Mouse (Mus musculus) liver (tissue): ENCODE results near the gene Wt1.

Experiments used
- DNase-seq: peaks from one replicate; pipeline ENCODE4 v3.0.0-alpha.2; 2020; ENCODE audit warnings: mixed read lengths

Wt1 gene

DNA sequence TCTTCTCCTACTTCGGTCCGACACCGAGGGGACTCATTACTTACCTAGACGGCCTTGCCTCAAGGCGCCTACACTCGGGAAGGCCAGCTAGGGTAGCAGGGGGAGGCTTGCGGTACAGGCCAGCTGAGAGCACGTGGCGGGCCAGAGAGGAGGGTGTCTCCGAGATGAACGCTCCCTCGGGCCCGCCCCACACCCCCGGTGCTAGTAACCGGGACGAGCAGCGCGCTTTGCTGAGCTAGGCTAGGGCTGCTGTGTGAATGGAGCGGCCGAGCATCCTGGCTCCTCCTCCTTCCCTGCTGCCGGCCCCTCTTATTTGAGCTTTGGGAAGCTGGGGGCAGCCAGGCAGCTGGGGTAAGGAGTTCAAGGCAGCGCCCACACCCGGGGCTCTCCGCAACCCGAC is at the start of gene Wt1:
Gene Wt1 (plus strand): TSS at position 251 of the 400 bp plus-strand sequence.
- DNase-seq = peak; percentile 47

DNA sequence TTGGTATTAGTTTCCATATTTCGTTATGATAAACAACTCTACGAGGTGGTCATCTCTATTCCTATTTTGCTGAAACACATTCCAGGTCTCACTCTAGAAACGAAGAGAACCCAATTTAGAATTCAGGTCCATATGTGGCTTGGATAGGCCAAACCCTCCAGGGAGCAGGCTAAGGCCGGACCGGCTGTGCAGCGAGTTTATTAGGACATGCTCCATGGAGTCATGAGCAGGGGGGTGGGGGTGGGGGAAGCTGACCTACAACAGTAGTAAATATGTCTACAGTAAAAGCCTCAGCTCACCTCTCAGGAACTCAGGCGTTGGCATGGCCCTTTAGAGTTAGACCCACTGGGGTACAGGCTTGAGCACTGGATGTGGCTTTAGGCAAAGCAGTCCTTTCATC is 49.2 kb upstream of the Wt1 start:
- no peak for DNase-seq

DNA sequence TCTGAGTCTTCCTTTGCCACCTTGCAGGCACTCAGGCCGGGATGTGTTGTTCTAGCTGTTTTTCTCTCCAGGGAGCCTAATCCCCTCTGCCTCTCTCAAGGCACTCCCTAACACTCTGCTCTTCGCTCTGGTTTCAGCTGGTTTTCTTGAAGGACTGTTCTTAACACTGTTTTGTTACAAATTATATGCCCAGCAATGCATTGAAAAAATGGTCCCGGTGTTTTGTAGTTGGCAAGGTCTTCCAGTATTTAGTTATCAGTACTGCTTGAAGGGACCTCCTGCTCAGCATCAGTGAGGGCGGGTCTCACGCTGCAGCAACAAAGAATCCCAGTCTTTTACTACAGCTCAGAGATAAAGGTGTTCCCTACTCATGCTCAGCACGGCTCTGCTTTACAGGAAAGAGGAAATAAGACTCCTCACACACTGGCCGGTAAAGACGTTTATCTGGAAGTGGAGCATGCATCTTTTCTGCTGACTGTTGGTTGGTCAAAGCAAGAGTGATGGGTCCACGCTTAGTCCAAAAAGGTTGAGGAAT is 44.0 kb upstream of the Wt1 start:
- DNase-seq = no peak

DNA sequence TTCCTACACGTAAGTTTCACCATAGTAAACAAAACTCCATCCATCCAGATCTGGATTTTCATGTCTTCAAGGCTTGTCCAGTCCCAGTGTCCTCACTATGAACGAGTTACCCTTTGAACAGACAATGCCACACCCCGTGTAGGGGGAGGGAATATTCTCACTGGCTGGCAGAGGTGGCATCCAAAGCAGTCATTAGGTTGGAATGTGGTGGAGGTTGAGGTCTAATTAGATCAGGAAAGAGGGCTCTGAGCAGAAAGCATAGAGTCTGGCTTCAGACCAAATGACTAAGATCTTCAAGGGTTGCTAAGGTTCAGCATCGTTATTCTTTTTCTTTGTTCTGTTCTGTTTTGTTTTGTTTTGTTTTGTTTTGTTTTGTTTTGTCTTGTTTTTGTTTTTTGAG is 42.3 kb upstream of the Wt1 start:
- no peak for DNase-seq

DNA sequence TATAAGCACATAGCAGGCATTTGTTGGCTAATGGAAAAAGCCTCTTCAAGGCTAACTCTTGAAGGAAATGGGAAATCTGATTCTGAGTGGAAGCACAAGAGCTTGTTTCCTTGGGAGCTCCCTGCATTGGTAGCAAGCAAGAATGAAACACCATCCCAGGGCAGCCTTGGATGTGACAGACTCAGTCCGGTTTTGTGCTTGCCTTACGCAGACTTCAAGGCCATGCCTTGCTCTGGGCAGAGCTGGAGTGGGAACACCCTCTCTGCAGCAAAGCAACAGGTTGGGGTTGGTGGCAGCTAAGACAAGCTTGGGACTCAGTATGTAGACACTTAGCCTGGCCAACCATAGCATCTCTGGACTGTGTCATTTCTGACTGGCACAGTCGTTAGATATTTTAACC is 40.2 kb upstream of the Wt1 start:
- DNase-seq = no peak

DNA sequence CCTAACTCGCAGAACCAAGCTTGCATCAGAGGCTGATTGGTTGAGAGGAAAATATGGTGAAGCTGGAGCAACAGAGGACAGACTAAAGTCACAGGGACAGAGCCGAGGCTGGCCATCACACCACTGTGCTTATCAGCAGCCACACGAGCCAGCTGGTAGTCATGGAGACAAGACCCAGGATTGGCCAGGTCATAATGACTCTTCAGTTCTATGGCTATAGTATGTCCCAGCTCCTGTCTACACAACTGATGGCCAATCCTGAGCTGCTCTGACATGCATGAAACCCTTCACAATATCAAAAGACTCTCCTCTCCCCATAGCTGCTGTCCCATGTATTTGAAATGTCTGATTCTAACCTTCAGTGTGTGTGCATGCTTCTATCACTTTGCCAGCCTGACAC is 38.3 kb upstream of the Wt1 start:
- DNase-seq = no peak

DNA sequence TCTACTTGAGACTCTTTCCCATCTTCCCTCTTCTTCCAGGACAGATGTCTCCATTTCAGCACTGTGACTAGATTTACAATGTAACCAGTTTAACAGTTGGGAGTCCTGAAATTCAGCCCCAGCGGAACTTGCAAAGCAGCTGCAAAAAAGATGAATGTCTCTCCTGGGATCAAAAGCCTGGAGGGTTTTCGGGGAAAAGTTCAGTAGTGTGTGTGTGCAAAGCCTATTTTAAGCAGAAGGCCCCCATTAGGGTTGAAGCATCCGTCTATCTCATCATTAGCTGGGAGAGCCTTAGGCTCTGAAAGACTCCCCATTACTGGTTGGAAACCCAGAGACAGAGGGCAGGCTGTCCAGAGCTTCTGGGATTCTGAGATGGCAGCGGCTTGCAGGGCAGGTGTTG is 37.2 kb upstream of the Wt1 start:
- no peak for DNase-seq

DNA sequence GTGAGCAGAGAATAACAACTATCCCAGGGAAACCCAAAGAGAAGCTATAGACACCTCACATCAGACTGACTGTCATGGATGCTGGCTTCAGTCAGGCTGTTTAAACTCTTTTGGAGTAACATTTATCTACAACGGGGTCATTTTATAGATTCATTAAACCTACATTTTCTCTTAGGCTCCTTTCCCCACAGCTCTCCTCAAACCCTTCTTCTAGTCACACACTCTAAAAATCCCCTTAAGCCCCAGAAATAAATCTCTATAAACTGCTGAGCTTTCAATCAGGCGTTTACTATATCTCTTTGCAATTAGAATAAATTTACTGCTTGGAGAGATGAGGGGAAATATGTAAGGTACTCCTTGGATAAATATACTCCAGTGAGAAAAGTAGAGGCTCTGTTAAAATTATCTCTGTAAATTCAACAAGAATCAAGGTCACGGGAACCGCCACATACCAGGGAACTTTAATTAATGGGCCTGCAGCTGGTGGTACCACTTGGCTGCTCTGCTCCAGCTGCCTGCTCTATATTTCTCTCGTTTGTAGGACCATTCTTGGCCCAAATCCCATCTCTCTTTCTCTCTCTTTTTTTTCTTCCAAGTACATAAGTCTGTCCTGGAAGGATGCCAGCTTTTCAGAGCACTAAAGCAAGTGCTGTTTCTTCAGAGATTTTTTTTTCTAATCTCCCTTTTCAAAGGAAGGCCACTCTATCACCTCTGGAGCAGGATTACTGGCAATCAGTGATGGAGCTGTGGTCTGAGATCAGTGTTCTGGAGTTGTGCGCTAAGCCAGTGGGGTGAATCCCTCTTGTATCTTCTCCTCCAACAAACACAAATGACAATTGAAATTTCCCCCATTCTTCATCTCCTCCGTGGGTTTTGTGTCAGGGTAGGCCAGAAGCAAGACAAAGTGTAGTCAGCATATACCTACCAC is 36.5 kb upstream of the Wt1 start:
- DNase-seq = no peak

DNA sequence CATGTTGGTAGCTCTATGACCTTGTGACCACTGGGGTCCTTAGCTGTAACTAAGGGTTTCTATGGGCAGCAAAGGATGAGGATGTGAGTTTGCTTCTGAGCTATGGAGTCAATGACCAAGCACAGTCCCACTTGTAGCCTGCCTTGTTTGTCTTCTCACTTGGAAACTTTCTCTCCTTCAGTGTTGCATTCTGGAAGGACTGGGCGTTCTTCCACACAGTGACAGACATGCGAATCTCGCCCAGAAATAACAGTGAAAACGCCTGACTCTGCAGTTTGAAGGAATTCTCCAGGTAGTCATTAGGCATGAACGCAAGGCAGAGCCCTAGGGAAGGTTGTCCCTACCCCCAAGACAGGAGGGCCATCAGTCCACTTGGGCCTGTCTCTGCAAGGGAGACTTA is 35.3 kb upstream of the Wt1 start:
- no peak for DNase-seq

DNA sequence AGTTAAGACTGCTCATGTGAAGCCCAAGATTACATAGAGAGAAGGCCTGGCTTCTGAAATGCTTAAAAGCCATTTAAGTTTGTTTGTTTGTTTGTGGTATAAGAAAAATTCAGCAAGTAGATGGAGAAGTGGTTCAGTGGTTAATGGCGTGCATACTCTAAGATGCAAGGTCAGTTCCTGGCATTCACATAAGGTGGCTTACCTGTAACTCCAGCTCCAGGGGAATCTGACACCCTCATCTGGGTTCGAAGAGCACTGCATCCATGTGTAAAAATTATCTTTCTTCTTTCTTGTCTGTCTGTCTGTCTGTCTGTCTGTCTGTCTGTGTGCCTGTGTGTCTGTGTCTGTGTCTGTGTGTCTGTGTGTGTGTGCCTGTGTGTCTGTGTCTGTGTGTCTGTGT is 34.6 kb upstream of the Wt1 start, which contains the start of gene Gm11060:
Gene Gm11060 (plus strand): TSS at position 301 of the 400 bp plus-strand sequence.
- no peak for DNase-seq

DNA sequence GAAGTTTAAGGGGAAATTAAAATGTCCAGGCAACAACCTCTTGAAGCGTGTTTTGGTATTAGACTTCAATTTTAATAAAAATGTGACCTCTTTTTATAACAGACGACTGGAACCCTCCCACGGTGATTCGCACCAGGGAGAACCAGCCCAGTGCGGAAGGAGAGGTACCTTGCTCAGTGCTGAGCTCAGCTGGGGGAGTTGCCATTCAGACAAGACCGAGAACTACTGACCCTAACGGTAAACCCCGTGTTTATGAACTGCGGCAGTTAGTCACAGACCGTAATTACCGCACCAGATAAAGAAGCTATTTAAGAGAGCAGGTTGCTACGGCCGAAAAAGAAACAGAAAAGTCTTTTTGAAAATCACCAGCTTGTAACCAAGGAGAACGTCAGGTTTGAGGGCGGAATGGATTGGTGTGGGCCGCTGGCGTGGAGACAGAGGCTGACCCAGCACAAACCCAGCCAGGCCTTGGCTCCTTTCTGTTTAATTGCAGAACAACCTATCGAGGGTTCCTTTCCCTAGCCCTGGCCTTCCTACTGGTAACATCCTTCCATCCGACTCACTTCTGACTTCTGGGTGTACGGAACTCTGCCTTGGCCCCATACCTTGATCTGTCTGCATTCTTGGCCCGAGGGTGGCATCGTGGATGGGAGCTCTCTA is 28.9 kb upstream of the Wt1 start:
- DNase-seq = no peak

DNA sequence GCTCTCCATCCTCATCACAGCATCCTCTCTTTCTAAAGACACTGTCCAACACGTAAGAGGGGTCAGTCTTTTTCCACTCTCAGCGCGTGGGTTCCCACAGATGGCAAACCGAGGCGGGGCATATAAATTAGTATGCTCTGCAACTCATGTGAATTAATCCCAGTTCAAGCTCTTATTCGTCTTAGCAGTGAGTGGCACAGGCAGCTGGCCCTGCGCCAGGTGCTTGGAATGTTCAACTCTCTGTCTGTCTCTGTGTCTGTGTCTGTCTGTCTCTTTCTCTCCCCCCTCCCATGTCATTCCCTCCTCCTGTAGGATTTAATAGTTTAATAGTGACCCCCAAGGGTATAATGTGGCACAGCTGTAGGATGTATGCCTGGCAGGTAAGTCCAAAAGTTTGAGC is 26.9 kb upstream of the Wt1 start:
- DNase-seq = no peak

DNA sequence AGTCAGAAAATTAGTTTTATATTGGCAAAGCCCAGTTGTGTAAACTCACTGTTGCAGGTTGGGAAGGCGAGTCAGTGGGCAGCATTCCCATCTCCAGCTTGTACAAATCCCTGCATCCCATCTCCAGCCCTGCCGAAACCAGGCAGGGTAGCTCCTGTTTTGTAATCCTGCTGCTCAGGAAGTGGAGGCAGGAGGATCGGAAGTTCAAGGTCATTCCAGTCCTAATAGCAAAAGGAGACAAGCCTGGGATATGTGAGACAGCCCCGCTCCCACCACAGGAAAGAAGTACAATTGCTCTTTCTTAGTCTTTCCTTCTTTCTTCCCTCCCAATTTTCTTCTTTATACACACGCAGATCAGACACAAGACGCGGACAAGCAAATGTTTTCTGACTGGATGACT is 25.8 kb upstream of the Wt1 start:
- DNase-seq = no peak

DNA sequence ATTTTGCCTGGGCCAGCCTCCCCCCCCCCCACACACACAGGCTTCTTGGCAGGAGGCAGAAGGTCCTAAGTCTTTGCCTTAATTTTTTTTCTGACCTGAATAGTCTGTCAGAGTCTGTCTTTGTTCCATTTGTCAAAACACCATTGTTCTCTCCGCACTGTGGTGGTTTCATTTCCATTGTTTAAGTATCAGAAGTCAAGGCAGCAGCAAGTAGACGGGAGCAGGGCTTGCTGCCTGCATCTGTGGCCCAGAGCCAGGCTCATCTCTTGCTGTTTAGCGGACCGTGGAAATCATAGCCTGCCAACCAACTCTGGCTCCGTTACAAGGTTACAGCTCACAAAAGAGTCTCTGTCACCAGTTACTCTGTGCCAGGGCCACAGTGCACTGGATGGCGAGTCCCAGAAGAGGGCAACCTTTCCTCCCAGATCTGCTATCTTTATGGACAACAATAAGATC is 17.6 kb upstream of the Wt1 start:
- no peak for DNase-seq

DNA sequence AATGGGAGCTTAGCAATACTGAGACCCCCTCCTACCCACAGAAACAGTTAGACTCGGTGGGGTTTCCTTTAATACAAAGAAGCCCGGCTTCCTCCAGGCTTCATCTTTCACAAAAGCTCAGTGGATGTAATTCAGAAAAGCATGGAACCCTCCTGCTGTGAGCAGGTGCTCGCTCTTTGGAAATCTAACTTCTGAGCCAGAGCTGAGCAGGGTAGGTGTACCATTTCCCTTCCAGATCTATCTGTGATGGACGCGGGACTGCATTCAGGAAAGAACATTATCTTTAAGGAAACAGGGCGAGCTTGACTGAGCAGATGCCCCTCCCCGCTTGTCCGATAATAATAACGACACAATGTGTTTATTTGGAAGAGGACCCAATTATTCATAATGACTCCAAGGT is 12.3 kb upstream of the Wt1 start:
- DNase-seq = no peak

DNA sequence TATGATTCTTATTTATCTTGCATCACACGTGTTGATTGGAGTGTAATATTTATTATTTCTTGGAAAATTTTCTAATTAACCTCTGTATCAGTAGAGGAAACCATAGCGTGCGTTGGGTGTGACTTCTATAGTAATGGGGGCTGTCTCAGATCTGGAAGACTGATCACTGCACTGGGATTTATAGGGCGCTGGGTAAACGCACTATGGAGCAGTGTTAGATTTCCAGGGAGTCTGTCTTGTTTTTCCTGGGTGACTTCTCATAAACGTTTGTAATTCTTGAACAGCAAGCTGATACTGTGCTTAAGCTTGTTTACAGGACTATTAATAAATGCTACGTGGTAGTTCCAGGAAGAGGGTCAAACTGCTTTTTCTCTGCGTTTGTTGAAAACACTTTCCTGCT is 8.7 kb upstream of the Wt1 start:
- no peak for DNase-seq

DNA sequence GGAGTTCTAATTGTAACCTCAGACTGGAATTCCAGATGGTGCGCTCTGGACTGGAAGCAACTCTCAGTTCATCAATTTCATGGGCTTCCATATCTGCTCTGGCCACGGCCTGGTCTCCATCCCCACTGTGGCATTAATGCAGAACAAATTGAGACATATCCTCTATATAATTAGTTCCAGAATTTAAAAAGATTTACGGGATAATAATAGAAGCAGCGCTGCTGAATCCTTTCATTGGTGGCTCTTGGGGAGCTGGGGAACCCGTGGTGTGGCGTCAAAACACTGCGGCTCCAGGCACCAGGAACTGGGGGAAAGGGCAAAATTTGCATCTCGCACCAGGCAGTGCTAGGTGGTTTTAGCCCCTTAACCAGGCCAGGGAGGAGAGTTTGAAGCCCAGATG is 4.1 kb upstream of the Wt1 start:
- DNase-seq = no peak

DNA sequence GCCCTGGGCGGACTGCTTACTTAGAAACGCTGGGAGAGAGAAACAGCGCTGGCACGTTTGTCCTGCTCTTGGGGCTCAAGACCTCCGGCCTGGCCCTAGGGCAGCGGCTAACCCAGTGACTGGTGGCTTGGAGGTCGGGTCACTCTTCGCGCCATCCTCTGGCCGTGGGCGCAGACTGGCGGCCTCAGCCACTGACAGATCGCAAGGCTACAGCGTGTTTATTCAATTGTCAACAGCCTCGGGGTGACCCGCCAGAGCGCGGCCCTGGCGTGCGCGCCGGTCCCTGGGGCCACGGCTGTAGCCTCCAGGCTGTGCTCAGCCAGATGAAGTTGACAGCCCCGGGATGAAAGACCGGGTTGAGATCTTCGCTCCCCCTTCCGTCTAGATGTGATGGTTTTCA is 3.4 kb upstream of the Wt1 start:
- no peak for DNase-seq

DNA sequence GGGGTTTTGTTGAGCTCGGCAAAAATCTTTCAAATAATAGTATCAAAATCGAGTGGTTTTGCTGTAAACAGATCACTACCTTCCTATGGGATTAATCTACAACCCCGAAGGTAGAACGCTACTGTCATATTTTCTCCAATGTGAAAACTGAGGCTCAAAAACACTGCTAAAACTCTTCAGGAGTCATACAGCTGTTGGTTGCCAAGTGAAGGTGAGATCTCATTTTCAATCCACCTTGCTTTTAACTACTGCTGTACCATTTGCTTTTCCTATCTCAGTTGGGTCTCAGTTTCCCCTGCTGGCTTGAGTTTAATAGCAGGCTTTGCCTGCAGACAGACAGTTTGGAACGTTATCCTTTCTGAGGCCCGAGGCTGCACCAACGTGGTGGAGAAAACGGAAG is 2.9 kb upstream of the Wt1 start:
- no peak for DNase-seq

DNA sequence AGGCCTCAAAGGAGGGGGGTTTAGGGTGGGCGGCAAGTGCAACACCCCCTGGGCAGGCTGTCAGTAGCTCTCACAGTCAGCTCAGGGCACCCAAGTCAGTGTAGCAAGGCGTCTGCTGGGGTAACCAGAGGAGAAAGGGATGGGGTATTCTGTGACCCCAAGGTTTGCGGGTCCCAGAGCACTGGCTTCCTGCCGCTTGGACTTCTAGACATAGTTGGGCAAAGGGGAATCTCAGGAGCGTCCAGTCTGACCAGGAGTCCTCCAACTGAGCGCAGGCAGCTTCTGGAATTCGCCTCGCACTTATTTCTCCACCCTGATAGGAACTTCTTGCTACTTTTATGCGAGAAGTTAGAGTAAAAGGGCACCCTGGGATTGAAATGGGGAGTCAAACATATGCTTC is 2.4 kb upstream of the Wt1 start:
- DNase-seq = no peak

DNA sequence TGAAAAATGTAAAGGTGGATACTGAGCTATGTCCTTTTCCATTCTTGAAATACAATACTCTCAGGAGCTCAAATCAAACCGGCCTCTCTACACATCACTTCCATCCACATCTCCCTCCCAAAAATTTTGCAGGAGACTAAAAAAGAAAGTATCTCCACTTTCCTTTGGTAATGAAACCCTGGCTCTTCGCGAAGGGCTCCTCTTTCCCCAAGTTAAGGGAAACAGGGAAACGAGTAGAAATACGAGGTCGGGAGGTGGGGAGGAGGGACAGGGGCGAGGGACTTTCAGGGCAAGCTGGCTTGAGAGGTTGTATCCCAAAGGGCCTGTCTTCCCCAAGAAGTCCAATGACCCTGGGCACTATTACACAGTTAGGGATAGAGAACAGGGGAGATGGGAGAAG is 1.9 kb upstream of the Wt1 start:
- no peak for DNase-seq

DNA sequence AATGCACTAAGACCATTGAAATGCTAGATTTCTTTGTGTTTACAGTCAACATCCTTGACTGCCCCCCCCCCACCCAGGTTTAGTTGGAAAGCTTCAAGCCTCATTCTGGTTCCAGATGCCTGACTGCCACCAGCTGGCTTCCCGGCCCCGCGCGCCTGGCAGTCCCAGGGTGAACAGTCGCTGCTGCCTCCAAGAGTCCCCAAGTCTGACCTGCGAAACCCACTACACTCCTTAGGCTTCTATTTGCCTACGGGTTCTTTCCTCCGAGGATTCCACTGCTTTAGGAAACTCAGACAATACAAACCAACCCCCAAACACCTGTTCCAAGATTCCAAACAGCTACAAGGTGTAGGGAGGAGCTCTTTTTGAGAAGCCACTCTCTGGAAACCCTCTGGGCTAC is 1.1 kb upstream of the Wt1 start:
- no peak for DNase-seq

DNA sequence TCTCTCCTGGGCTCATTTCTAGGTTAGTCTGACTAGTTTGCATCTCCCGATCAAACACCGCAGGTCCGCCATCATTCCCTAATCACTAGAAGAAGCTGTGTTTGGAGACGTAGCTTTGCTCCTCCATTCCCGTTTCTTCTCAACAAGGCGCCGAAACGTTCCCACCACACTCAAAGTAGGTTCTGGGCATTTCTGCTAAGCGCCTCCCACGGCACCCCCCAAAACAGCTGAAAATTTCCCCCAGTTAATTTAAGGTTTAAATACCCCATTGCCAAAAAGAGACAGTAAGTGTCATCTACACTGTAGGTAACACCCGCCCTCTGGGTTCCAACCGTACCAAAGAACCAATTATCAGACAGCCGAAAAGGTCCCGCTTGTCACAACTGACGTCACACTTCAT is 688 bp upstream of the Wt1 start:
- DNase-seq = no peak
